Comparison of ENCODE assay signal across 8 mouse cellular contexts in genomic region chr17:24529007-24529451, GRCm38 (mm10). TPM values are rescaled to one million over a fixed set of nuclear protein-coding genes. Genes with fewer than 3 reads are reported as not detected.
A peak's percentile ranks its signal among the peaks of the same experiment; 100 is the strongest.
DNase-seq lines count a peak whose midpoint lies in the region; ATAC-seq and TF ChIP-seq lines count a peak whose summit lies in the region.

No protein-coding gene starts in this region.

- H3K4me3 ChIP-seq in ES-E14 (ENCODE audit: insufficient read depth in 1 of 2, low read depth in 1 of 2, low read length in 2 of 2, poor library complexity in 1 of 2, severe bottlenecking in 1 of 2) = peak overlapping the region; percentile 94 to 97
- peak overlapping the region; percentile 79 for H3K4me3 ChIP-seq in heart, embryonic 12.5 days
- H3K4me3 ChIP-seq in kidney, embryonic 16.5 days (ENCODE audit: low read length) = peak overlapping the region; percentile 80

- no peak for ATAC-seq in heart, embryonic 12.5 days (ENCODE audit: insufficient number of reproducible peaks, low FRiP score)
- ATAC-seq in kidney, embryonic 16.5 days (ENCODE audit: low FRiP score, low TSS enrichment) = no peak

- in situ Hi-C loops in ES-E14 (cut with MboI; ENCODE audit: low sequenced_read_pairs in 2 of 2, unreplicated experiment in 2 of 2) = no loop called here

- DNase-seq in adrenal gland, postnatal 10 days = peak; percentile 74
- no peak for DNase-seq in adrenal gland, postnatal 4 days (ENCODE audit: low spot score in 2 of 2)
- DNase-seq in ES-E14 (ENCODE audit: low read depth, low spot score) = no peak
- peak; percentile 69 to 80 for DNase-seq in cerebellum, postnatal 25 days
- DNase-seq in lung, postnatal 25 days (ENCODE audit: low spot score) = peak; percentile 48
- peak; percentile 60 to 83 for DNase-seq in spleen, postnatal 4 days (ENCODE audit: low spot score in 2 of 2)

- H3K4me1 ChIP-seq in ES-E14 (ENCODE audit: control insufficient read depth in 2 of 2, insufficient read depth in 2 of 2, low read length in 2 of 2, poor library complexity in 1 of 2) = peaks cover 1 to 17% of the 10 kb centered on the region in 2 experiments; a peak in 1 of 4 replicates
- H3K4me1 ChIP-seq in heart, embryonic 12.5 days (replicated peaks) = peaks cover 74% of the 10 kb centered on the region
- peaks cover 57% of the 10 kb centered on the region for H3K4me1 ChIP-seq in kidney, embryonic 16.5 days (ENCODE audit: insufficient read depth, low read length)

- H3K9me3 ChIP-seq in ES-E14 (ENCODE audit: control insufficient read depth, insufficient read depth, low read depth, low read length) = no peaks in the 10 kb centered on the region
- H3K9me3 ChIP-seq in heart, embryonic 12.5 days (replicated peaks) = no peaks in the 10 kb centered on the region
- no peaks in the 10 kb centered on the region for H3K9me3 ChIP-seq in kidney, embryonic 16.5 days (ENCODE audit: low read length)

- under 1% methylated on average over 4 of the region's 4 CpGs for WGBS in heart, embryonic 12.5 days
- 0% methylated on average over 4 of the region's 4 CpGs for WGBS in kidney, embryonic 16.5 days

- H3K36me3 ChIP-seq in ES-E14 (ENCODE audit: control insufficient read depth, insufficient read depth, low read length, poor library complexity, severe bottlenecking) = peaks cover 21% of the 10 kb centered on the region
- H3K36me3 ChIP-seq in heart, embryonic 12.5 days = peaks cover 20% of the 10 kb centered on the region
- H3K36me3 ChIP-seq in kidney, embryonic 16.5 days (ENCODE audit: insufficient read depth, low read length) = peaks cover 17% of the 10 kb centered on the region; the same call in 1 of the 2 replicates

- peak overlapping the region; percentile 89 for H3K4me2 ChIP-seq in heart, embryonic 12.5 days
- peak overlapping the region; percentile 78 for H3K4me2 ChIP-seq in kidney, embryonic 16.5 days (replicated peaks; ENCODE audit: low read depth, low read length)

- peak overlapping the region; percentile 80 for H3K27ac ChIP-seq in ES-E14 (ENCODE audit: insufficient read depth, low read depth, low read length, poor library complexity, severe bottlenecking)
- peak overlapping the region; percentile 87 for H3K27ac ChIP-seq in heart, embryonic 12.5 days (ENCODE audit: poor library complexity, severe bottlenecking)
- H3K27ac ChIP-seq in kidney, embryonic 16.5 days (ENCODE audit: low read length) = peak overlapping the region; percentile 88

- H3K9ac ChIP-seq in ES-E14 (ENCODE audit: insufficient read depth, low read depth, low read length, poor library complexity, severe bottlenecking) = peak overlapping the region; percentile 95
- H3K9ac ChIP-seq in heart, embryonic 12.5 days = peak overlapping the region; percentile 87
- H3K9ac ChIP-seq in kidney, embryonic 16.5 days (replicated peaks; ENCODE audit: low read length) = peak overlapping the region; percentile 86

- H3K27me3 ChIP-seq in heart, embryonic 12.5 days (replicated peaks) = no peaks in the 10 kb centered on the region
- H3K27me3 ChIP-seq in kidney, embryonic 16.5 days (ENCODE audit: insufficient read depth, low read length) = no peaks in the 10 kb centered on the region

TF ChIP-seq in ES-E14, 5 proteins besides CTCF, POLR2A, EP300 and RAD21:
- no peak for TF ChIP-seq MAFK (IDR thresholded peaks at IDR 0.05; ENCODE audit: insufficient read depth, low read depth, low read length)
- TF ChIP-seq HCFC1 (IDR thresholded peaks at IDR 0.05; ENCODE audit: borderline replicate concordance, insufficient read depth, low read length) = no peak; the same call in 1 of the 2 replicates
- TF ChIP-seq ZC3H11A (IDR thresholded peaks at IDR 0.05; ENCODE audit: borderline replicate concordance, low read depth, low read length) = no peak
- TF ChIP-seq ZNF384 (IDR thresholded peaks at IDR 0.05; ENCODE audit: low read depth, low read length) = no peak
- no peak for TF ChIP-seq CHD2 (IDR thresholded peaks at IDR 0.05; ENCODE audit: low read depth, low read length)
TF ChIP-seq in ES-E14: peak in this region for 0.

RNA-seq across cellular contexts. Expression of gene Traf7, which starts 1.3 kb away (rescaled TPM):
- 100 to 1,000 TPM in 1 of 2 experiments, 10 to 100 TPM in 1; 83.5 to 104 TPM for total RNA-seq in adrenal gland, postnatal 10 days (2021)
- 100 to 1,000 TPM; 137 to 149 TPM for total RNA-seq in adrenal gland, postnatal 4 days (2021)
- total RNA-seq in ES-E14 (2012; rRNA removed) = 149 and 228 TPM in 2 replicates
- polyA plus RNA-seq in heart, embryonic 12.5 days (2016; fragmentation: Nextera tagmentation; extraction: Ambion mirVana) = 71.8 and 81.4 TPM in 2 replicates
- 102 and 113 TPM in 2 replicates for polyA plus RNA-seq in kidney, embryonic 16.5 days (2015; fragmentation: Nextera tagmentation; extraction: Ambion mirVana)

RNA-seq across cellular contexts. Expression of gene Rab26, which starts 5.0 kb away (rescaled TPM):
- total RNA-seq in adrenal gland, postnatal 10 days (2021) = 1 to 10 TPM; 1.2 to 1.5 TPM
- 1 to 10 TPM; 1.1 to 1.9 TPM for total RNA-seq in adrenal gland, postnatal 4 days (2021)
- total RNA-seq in ES-E14 (2012; rRNA removed) = 2.8 and 7.4 TPM in 2 replicates
- 1.2 TPM in 2 replicates for polyA plus RNA-seq in heart, embryonic 12.5 days (2016; fragmentation: Nextera tagmentation; extraction: Ambion mirVana)
- polyA plus RNA-seq in kidney, embryonic 16.5 days (2015; fragmentation: Nextera tagmentation; extraction: Ambion mirVana) = 2.8 and 3.0 TPM in 2 replicates

RNA-seq across cellular contexts. Expression of gene Pkd1, which starts 20.6 kb away (rescaled TPM):
- 10 to 100 TPM; 40.2 to 51.0 TPM for total RNA-seq in adrenal gland, postnatal 10 days (2021)
- 10 to 100 TPM; 67.8 to 70.9 TPM for total RNA-seq in adrenal gland, postnatal 4 days (2021)
- 27.8 and 35.9 TPM in 2 replicates for total RNA-seq in ES-E14 (2012; rRNA removed)
- polyA plus RNA-seq in heart, embryonic 12.5 days (2016; fragmentation: Nextera tagmentation; extraction: Ambion mirVana) = 18.1 and 18.9 TPM in 2 replicates
- 22.5 and 24.3 TPM in 2 replicates for polyA plus RNA-seq in kidney, embryonic 16.5 days (2015; fragmentation: Nextera tagmentation; extraction: Ambion mirVana)

RNA-seq across cellular contexts. Expression of gene Caskin1, which starts 40.6 kb away (rescaled TPM):
- 10 to 100 TPM; 11.1 to 26.5 TPM for total RNA-seq in adrenal gland, postnatal 10 days (2021)
- total RNA-seq in adrenal gland, postnatal 4 days (2021) = 10 to 100 TPM; 62.4 to 65.2 TPM
- 1.8 and 2.0 TPM in 2 replicates for total RNA-seq in ES-E14 (2012; rRNA removed)
- 0.64 and 0.77 TPM in 2 replicates for polyA plus RNA-seq in heart, embryonic 12.5 days (2016; fragmentation: Nextera tagmentation; extraction: Ambion mirVana)
- polyA plus RNA-seq in kidney, embryonic 16.5 days (2015; fragmentation: Nextera tagmentation; extraction: Ambion mirVana) = 1.5 and 2.2 TPM in 2 replicates

RNA-seq across cellular contexts. Expression of gene Mlst8, which starts 50.2 kb away (rescaled TPM):
- 10 to 100 TPM; 20.3 to 23.9 TPM for total RNA-seq in adrenal gland, postnatal 10 days (2021)
- total RNA-seq in adrenal gland, postnatal 4 days (2021) = 10 to 100 TPM; 28.0 to 30.0 TPM
- 24.2 and 32.8 TPM in 2 replicates for total RNA-seq in ES-E14 (2012; rRNA removed)
- 17.8 and 20.5 TPM in 2 replicates for polyA plus RNA-seq in heart, embryonic 12.5 days (2016; fragmentation: Nextera tagmentation; extraction: Ambion mirVana)
- polyA plus RNA-seq in kidney, embryonic 16.5 days (2015; fragmentation: Nextera tagmentation; extraction: Ambion mirVana) = 39.3 and 40.2 TPM in 2 replicates

Comparison
In these comparisons a context has a peak if more than half of its experiments do, and no peak if none do; other contexts are left out.
1. DNase-seq: peak in adrenal gland, postnatal 10 days (single experiment), cerebellum, postnatal 25 days (2 of 2), lung, postnatal 25 days (single experiment) and spleen, postnatal 4 days (2 of 2); none in adrenal gland, postnatal 4 days (0 of 2) and ES-E14 (single experiment).
2. Peak in every context shown above with its lines, with median percentiles within 50 percentile points of each other: H3K27ac ChIP-seq, H3K4me3 ChIP-seq and H3K9ac ChIP-seq.